Mouse (Mus musculus): ENCODE results near the gene Vgll4. TPM values are rescaled to one million over a fixed set of nuclear protein-coding genes. Genes with fewer than 3 reads are reported as not detected.
A peak's percentile ranks its signal among the peaks of the same experiment; 100 is the strongest.

The Vgll4 gene
- total RNA-seq, 1 experiment, result 25.5 TPM

DNA sequence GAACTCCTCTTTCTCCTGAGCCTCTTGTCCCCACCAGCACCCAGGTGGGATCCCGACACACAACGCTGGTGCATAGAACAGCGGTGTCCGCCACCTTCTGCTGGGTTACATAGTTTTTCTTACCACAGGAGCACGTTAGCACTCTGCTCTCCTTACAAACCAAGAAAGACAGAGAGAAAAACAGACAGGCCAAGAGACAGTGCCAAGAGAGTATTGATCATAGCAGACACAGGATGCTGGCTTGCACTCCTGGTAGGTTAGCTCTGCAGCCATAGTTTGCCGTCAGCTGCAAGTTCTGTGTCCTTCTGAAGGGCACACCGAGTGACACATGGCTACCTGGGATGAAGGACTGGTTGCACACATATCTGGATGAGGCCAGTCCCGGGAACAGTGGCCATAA, 39.1 kb downstream of the Vgll4 start:
- TF ChIP-seq ZNF384 (IDR thresholded peaks at IDR 0.05; ENCODE audit: low read depth, low read length) (no peak), MAFK (IDR thresholded peaks at IDR 0.05; ENCODE audit: insufficient read depth, low read depth, low read length) (no peak), ZC3H11A (IDR thresholded peaks at IDR 0.05; ENCODE audit: borderline replicate concordance, low read depth, low read length) (no peak), CHD2 (IDR thresholded peaks at IDR 0.05; ENCODE audit: low read depth, low read length) (no peak), HCFC1 (IDR thresholded peaks at IDR 0.05; ENCODE audit: borderline replicate concordance, insufficient read depth, low read length) (no peak)
- in situ Hi-C loops (cut with MboI; ENCODE audit: low sequenced_read_pairs in 2 of 2, unreplicated experiment in 2 of 2), result loop anchor here in 1 of 2 experiments (5.0 kb wide), 1 partner anchor 77 kb away; no protein-coding TSS in a partner anchor
- Histone ChIP-seq H3K4me3 (ENCODE audit: insufficient read depth in 1 of 2, low read depth in 1 of 2, low read length in 2 of 2, poor library complexity in 1 of 2, severe bottlenecking in 1 of 2) (no peak overlapping the region), H3K9me3 (ENCODE audit: control insufficient read depth, insufficient read depth, low read depth, low read length) (no peaks in the 10 kb centered on the region), H3K27ac (ENCODE audit: insufficient read depth, low read depth, low read length, poor library complexity, severe bottlenecking) (no peak overlapping the region), H3K9ac (ENCODE audit: insufficient read depth, low read depth, low read length, poor library complexity, severe bottlenecking) (no peak overlapping the region), H3K4me1 (ENCODE audit: control insufficient read depth in 2 of 2, insufficient read depth in 2 of 2, low read length in 2 of 2, poor library complexity in 1 of 2) (no peaks in the 10 kb centered on the region), H3K36me3 (ENCODE audit: control insufficient read depth, insufficient read depth, low read length, poor library complexity, severe bottlenecking) (no peaks in the 10 kb centered on the region)
- DNase-seq (ENCODE audit: low read depth, low spot score), result no peak

DNA sequence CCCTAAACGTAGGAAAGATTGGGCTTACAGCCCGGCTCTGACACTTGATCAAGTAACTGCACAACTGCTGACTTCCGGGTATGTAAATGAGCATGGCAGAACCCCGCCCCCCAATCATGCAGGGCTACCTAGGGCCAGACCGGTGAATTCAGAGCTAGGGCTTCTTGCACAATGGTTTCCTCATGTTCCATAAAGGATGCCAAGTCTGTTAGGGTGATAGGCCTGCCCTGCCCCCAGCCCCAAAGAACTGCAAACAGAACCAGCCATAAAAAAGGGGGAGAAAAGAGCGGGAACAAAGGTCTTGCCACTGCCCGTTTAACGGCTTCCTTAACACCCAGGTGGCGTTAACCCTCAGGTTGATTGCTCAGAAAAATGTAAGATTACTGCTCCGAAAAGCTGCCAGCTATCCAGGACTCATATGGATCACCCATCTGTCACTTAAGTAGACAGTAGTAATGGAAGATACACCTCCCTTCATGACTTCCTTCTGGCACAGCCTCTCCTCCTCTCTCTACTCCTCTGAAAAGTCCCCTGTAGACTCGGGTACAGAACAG, 39.7 kb downstream of the Vgll4 start:
- in situ Hi-C loops (cut with MboI; ENCODE audit: low sequenced_read_pairs in 2 of 2, unreplicated experiment in 2 of 2), result loop anchor here in 1 of 2 experiments (5.0 kb wide), 1 partner anchor 77 kb away; no protein-coding TSS in a partner anchor
- H3K27ac ChIP-seq (ENCODE audit: insufficient read depth, low read depth, low read length, poor library complexity, severe bottlenecking), result no peak overlapping the region
- H3K9ac ChIP-seq (ENCODE audit: insufficient read depth, low read depth, low read length, poor library complexity, severe bottlenecking), result 0 out of 2 replicates have a peak overlapping the region, but pooled peaks have one; percentile 26

DNA sequence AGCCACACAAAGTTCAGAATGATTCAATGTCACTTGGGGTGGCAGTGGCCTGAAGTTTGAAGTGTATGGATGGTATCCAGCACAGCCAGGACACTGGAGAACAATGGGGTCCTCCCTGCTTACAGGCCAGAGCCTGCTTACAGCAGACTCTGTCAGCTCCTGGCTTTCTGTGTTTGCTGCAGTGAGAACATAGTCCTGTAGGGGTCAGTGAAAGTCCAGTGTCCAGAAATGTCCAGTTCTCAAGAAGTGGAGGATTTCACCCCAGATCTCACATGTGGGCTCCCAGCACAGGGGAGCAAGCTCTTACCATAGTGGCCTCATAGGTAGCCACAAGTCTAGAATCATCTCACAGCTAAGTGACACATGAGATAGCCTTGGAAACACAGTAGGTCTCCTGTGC, 40.4 kb downstream of the Vgll4 start:
- Histone ChIP-seq H3K9ac (ENCODE audit: insufficient read depth, low read depth, low read length, poor library complexity, severe bottlenecking) (no peak overlapping the region), H3K9me3 (ENCODE audit: control insufficient read depth, insufficient read depth, low read depth, low read length) (no peaks in the 10 kb centered on the region), H3K4me3 (ENCODE audit: insufficient read depth in 1 of 2, low read depth in 1 of 2, low read length in 2 of 2, poor library complexity in 1 of 2, severe bottlenecking in 1 of 2) (no peak overlapping the region), H3K4me1 (ENCODE audit: control insufficient read depth in 2 of 2, insufficient read depth in 2 of 2, low read length in 2 of 2, poor library complexity in 1 of 2) (no peaks in the 10 kb centered on the region), H3K27ac (ENCODE audit: insufficient read depth, low read depth, low read length, poor library complexity, severe bottlenecking) (no peak overlapping the region), H3K36me3 (ENCODE audit: control insufficient read depth, insufficient read depth, low read length, poor library complexity, severe bottlenecking) (no peaks in the 10 kb centered on the region)
- TF ChIP-seq ZC3H11A (IDR thresholded peaks at IDR 0.05; ENCODE audit: borderline replicate concordance, low read depth, low read length) (0 out of 2 replicates have a peak, but pooled peaks have one; percentile 10), HCFC1 (IDR thresholded peaks at IDR 0.05; ENCODE audit: borderline replicate concordance, insufficient read depth, low read length) (no peak)
- in situ Hi-C loops (cut with MboI; ENCODE audit: low sequenced_read_pairs in 2 of 2, unreplicated experiment in 2 of 2), result no loop called here
- DNase-seq (ENCODE audit: low read depth, low spot score), result no peak

More for the DNA sequence above, 39.7 kb downstream of the Vgll4 start:
- TF ChIP-seq HCFC1 (IDR thresholded peaks at IDR 0.05; ENCODE audit: borderline replicate concordance, insufficient read depth, low read length) (no peak), CHD2 (IDR thresholded peaks at IDR 0.05; ENCODE audit: low read depth, low read length) (no peak), ZC3H11A (IDR thresholded peaks at IDR 0.05; ENCODE audit: borderline replicate concordance, low read depth, low read length) (no peak), ZNF384 (IDR thresholded peaks at IDR 0.05; ENCODE audit: low read depth, low read length) (no peak), MAFK (IDR thresholded peaks at IDR 0.05; ENCODE audit: insufficient read depth, low read depth, low read length) (no peak)
- H3K4me1 ChIP-seq (ENCODE audit: control insufficient read depth in 2 of 2, insufficient read depth in 2 of 2, low read length in 2 of 2, poor library complexity in 1 of 2), result no peaks in the 10 kb centered on the region
- H3K9me3 ChIP-seq (ENCODE audit: control insufficient read depth, insufficient read depth, low read depth, low read length), result no peaks in the 10 kb centered on the region
- H3K36me3 ChIP-seq (ENCODE audit: control insufficient read depth, insufficient read depth, low read length, poor library complexity, severe bottlenecking), result no peaks in the 10 kb centered on the region
- no peak for DNase-seq (ENCODE audit: low read depth, low spot score)
- no peak overlapping the region for H3K4me3 ChIP-seq (ENCODE audit: insufficient read depth in 1 of 2, low read depth in 1 of 2, low read length in 2 of 2, poor library complexity in 1 of 2, severe bottlenecking in 1 of 2)

DNA sequence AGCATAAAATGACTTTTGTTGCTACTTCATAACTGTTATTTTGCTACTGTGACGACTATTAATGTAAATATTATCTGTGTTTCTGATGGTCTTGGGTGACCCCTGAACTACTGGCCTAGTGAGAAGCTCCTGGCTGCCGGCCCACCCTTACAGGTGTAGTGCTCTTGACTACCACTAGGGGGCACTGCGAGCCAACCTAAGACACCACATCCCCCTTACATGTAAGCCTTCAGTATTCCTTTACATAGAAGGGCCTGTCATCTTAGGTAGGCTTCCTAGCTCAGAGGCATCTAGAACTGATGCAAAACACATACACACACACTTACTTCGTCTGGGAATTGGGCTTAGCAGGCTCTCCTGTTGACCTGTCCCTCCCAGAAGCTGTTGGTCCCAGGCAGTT, 41.3 kb downstream of the Vgll4 start:
- Histone ChIP-seq H3K4me3 (ENCODE audit: insufficient read depth in 1 of 2, low read depth in 1 of 2, low read length in 2 of 2, poor library complexity in 1 of 2, severe bottlenecking in 1 of 2) (no peak overlapping the region), H3K27ac (ENCODE audit: insufficient read depth, low read depth, low read length, poor library complexity, severe bottlenecking) (no peak overlapping the region), H3K36me3 (ENCODE audit: control insufficient read depth, insufficient read depth, low read length, poor library complexity, severe bottlenecking) (no peaks in the 10 kb centered on the region), H3K4me1 (ENCODE audit: control insufficient read depth in 2 of 2, insufficient read depth in 2 of 2, low read length in 2 of 2, poor library complexity in 1 of 2) (no peaks in the 10 kb centered on the region), H3K9me3 (ENCODE audit: control insufficient read depth, insufficient read depth, low read depth, low read length) (no peaks in the 10 kb centered on the region), H3K9ac (ENCODE audit: insufficient read depth, low read depth, low read length, poor library complexity, severe bottlenecking) (no peak overlapping the region)
- TF ChIP-seq ZC3H11A (IDR thresholded peaks at IDR 0.05; ENCODE audit: borderline replicate concordance, low read depth, low read length) (peak; percentile 64; the same call in 1 of the 2 replicates), CHD2 (IDR thresholded peaks at IDR 0.05; ENCODE audit: low read depth, low read length) (no peak), MAFK (IDR thresholded peaks at IDR 0.05; ENCODE audit: insufficient read depth, low read depth, low read length) (no peak), HCFC1 (IDR thresholded peaks at IDR 0.05; ENCODE audit: borderline replicate concordance, insufficient read depth, low read length) (no peak), ZNF384 (IDR thresholded peaks at IDR 0.05; ENCODE audit: low read depth, low read length) (no peak)
- in situ Hi-C loops (cut with MboI; ENCODE audit: low sequenced_read_pairs in 2 of 2, unreplicated experiment in 2 of 2), result no loop called here
- peak; percentile 59 for DNase-seq (ENCODE audit: low read depth, low spot score)
